Mouse (Mus musculus) brain, embryonic 14.5 days (tissue): ENCODE measurements at regions not wholly inside any gene's neighbourhood (a gene's known extent, or its start where the extent isn't known, plus 50 kb on each side); places are given as distances from the start of the nearest gene placed in this dataset.

ENCODE experiments used
- CTCF ChIP-seq: fragments of 200-500 bp; IDR thresholded peaks from 2 replicates; pipeline ENCODE4 v1.5.1; 2012; ENCODE audit warnings: inconsistent platforms, mild to moderate bottlenecking, moderate library complexity, borderline replicate concordance; ENCODE audit not compliant: insufficient read depth, insufficient read length; ENCODE audit errors: extremely low read depth
- POLR2A ChIP-seq: fragments of 200-500 bp; IDR thresholded peaks from 2 replicates; pipeline ENCODE4 v1.6.1; 2012; ENCODE audit warnings: mild to moderate bottlenecking, inconsistent platforms, borderline replicate concordance; ENCODE audit not compliant: poor library complexity, insufficient read depth, insufficient read length, severe bottlenecking; ENCODE audit errors: extremely low read depth

GRCm38 (mm10) chr1:185585191-185585870 lies 130.7 kb downstream of the Slc30a10 start:
- TF ChIP-seq CTCF: no peak
- TF ChIP-seq POLR2A: no peak
